Comparison of ENCODE assay signal across 8 mouse cellular contexts in genomic region chrX:111894321-111895050, GRCm38 (mm10). TPM values are rescaled to one million over a fixed set of nuclear protein-coding genes. Genes with fewer than 3 reads are reported as not detected.
A peak's percentile ranks its signal among the peaks of the same experiment; 100 is the strongest.
DNase-seq lines count a peak whose midpoint lies in the region.

No protein-coding gene starts in this region.

- DNase-seq in adrenal gland, postnatal 10 days: peak; percentile 2
- DNase-seq in adrenal gland, adult 2 months: no peak
- DNase-seq in ovary, postnatal 36 days (ENCODE audit: low spot score): peak; percentile 6
- DNase-seq in ovary, postnatal 10 days (ENCODE audit: low spot score): no peak
- DNase-seq in kidney, postnatal 14 days: peak; percentile 2
- DNase-seq in neural tube, embryonic 10.5 days (ENCODE audit: extremely low spot score, low spot score): peak; percentile 36
- no peak for DNase-seq in MN1 (ENCODE audit: low spot score)
- DNase-seq in thymus, postnatal 36 days: no peak

RNA-seq across cellular contexts. Expression of gene Gm45194, which starts 3.3 kb away (rescaled TPM):
- 1 to 10 TPM; 2.4 to 2.9 TPM for total RNA-seq in adrenal gland, postnatal 10 days (2021)
- total RNA-seq in adrenal gland, adult 2 months (2021): 1 to 10 TPM; 4.2 to 4.3 TPM
- polyA plus RNA-seq in adrenal gland, adult 2 months (2012; rRNA removed): not detected in 2 replicates

Comparison
In these comparisons a context has a peak if more than half of its experiments do, and no peak if none do; other contexts are left out.
1. DNase-seq: peak in adrenal gland, postnatal 10 days (single experiment), ovary, postnatal 36 days (single experiment), kidney, postnatal 14 days (single experiment) and neural tube, embryonic 10.5 days (single experiment); none in adrenal gland, adult 2 months (single experiment), ovary, postnatal 10 days (single experiment), MN1 (single experiment) and thymus, postnatal 36 days (0 of 2).